Mouse (Mus musculus) frontal cortex, postnatal 14 days (tissue): ENCODE measurements around the gene 1700029J07Rik.
A peak's percentile ranks its signal among the peaks of the same experiment; 100 is the strongest.

ENCODE experiments used
- DNase-seq, 2 experiments: peaks; one replicate each; pipeline ENCODE4 v3.0.0; 2022; ENCODE audit warnings: low spot score in 2 of 2

1700029J07Rik gene

GRCm38 (mm10) chr8:45975126-45975836 is at the start of gene 1700029J07Rik, which contains the start of gene Ufsp2:
Gene 1700029J07Rik (minus strand): TSS chr8:45975252.
Gene Ufsp2 (plus strand): TSS chr8:45975528.
- peak; percentile 98 to 99 for DNase-seq

- no peak for DNase-seq
Measured at GRCm38 (mm10) chr8:46024392-46024791, 49.3 kb upstream of the 1700029J07Rik start.

GRCm38 (mm10) chr8:46022758-46023157 is 47.7 kb upstream of the 1700029J07Rik start:
- DNase-seq: no peak

- no peak for DNase-seq
Measured at GRCm38 (mm10) chr8:46022203-46022602, 47.2 kb upstream of the 1700029J07Rik start.

- peak in 1 of 2 experiments; percentile 31 for DNase-seq
Measured at GRCm38 (mm10) chr8:46010746-46011680, 36.0 kb upstream of the 1700029J07Rik start.

- no peak for DNase-seq
Measured at GRCm38 (mm10) chr8:46010306-46010705, 35.3 kb upstream of the 1700029J07Rik start.

GRCm38 (mm10) chr8:46007050-46007672 is 32.1 kb upstream of the 1700029J07Rik start:
- no peak for DNase-seq

GRCm38 (mm10) chr8:46005596-46005995 is 30.5 kb upstream of the 1700029J07Rik start, which contains the start of gene Ankrd37:
Gene Ankrd37 (minus strand): TSS chr8:46005707.
- DNase-seq: no peak

- peak; percentile 96 to 98 for DNase-seq
Measured at GRCm38 (mm10) chr8:45999784-46000705, 25.0 kb upstream of the 1700029J07Rik start.

- peak in 1 of 2 experiments; percentile 48 for DNase-seq
Measured at GRCm38 (mm10) chr8:45999138-45999783, 24.2 kb upstream of the 1700029J07Rik start, which contains the start of gene Lrp2bp. Gene Lrp2bp (plus strand): TSS chr8:45999303.

GRCm38 (mm10) chr8:45998228-45998627 is 23.2 kb upstream of the 1700029J07Rik start:
- DNase-seq: no peak

GRCm38 (mm10) chr8:45995576-45995975 is 20.5 kb upstream of the 1700029J07Rik start:
- no peak for DNase-seq

- no peak for DNase-seq
Measured at GRCm38 (mm10) chr8:45994111-45994510, 19.1 kb upstream of the 1700029J07Rik start.

- DNase-seq: no peak
Measured at GRCm38 (mm10) chr8:45990631-45991310, 15.7 kb upstream of the 1700029J07Rik start.

GRCm38 (mm10) chr8:45988189-45988588 is 13.1 kb upstream of the 1700029J07Rik start:
- DNase-seq: no peak

GRCm38 (mm10) chr8:45986665-45987064 is 11.6 kb upstream of the 1700029J07Rik start:
- DNase-seq: no peak

GRCm38 (mm10) chr8:45975837-45976468 is 901 bp upstream of the 1700029J07Rik start:
- no peak for DNase-seq

- no peak for DNase-seq
Measured at GRCm38 (mm10) chr8:45973988-45974505, 1.0 kb downstream of the 1700029J07Rik start.

- no peak for DNase-seq
Measured at GRCm38 (mm10) chr8:45970894-45971293, 4.2 kb downstream of the 1700029J07Rik start.
